Mouse (Mus musculus) bone marrow macrophage, adult 2 months (primary cell): ENCODE results near the gene Rapgef4.

Experiments
- CTCF ChIP-seq: IDR thresholded peaks from 2 replicates; pipeline ENCODE4 v1.5.1; 2012; ENCODE audit warnings: low read depth, mild to moderate bottlenecking, low read length, moderate library complexity
- POLR2A ChIP-seq: IDR thresholded peaks from 2 replicates; pipeline ENCODE4 v1.6.1; 2012; ENCODE audit warnings: mild to moderate bottlenecking, low read depth, low read length, borderline replicate concordance

DNA sequence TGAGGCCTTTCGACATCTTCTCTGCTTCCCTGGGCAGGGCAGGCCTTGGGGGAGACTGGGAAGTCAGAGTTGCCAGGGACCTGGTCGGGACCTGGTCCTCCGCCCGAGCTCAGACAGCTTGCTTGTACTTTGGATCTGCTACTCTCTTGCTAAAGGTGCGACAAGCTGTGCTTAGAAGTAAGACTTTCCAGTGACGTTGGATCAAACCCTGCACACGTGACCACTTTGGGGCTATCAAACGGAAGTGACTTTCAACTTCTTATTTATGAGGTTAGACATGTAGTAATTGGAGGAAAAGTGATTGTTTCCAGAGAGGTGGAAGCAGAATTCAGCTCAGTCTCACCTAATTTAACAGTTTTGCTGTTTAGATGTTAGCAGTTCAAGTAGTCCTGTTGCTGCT is 311.5 kb downstream of the Rapgef4 start:
- no peak for TF ChIP-seq POLR2A
- no peak for TF ChIP-seq CTCF
